Comparison of ENCODE assay signal across 8 mouse cellular contexts in genomic region chr9:20644360-20645081, GRCm38 (mm10). TPM values are rescaled to one million over a fixed set of nuclear protein-coding genes. Genes with fewer than 3 reads are reported as not detected.
DNase-seq lines count a peak whose midpoint lies in the region; ATAC-seq lines count a peak whose summit lies in the region.

TSS of gene Fbxl12 (minus strand) at chr9:20644767.

- peaks cover 45% of the 10 kb centered on the region for H3K4me1 ChIP-seq in hindbrain, embryonic 15.5 days (replicated peaks)
- H3K4me1 ChIP-seq in megakaryocyte, embryonic 14.5 days = peaks cover 35% of the 10 kb centered on the region

- peaks cover 28% of the 10 kb centered on the region; the same call in 1 of the 2 replicates for H3K36me3 ChIP-seq in hindbrain, embryonic 15.5 days
- H3K36me3 ChIP-seq in megakaryocyte, embryonic 14.5 days (replicated peaks; ENCODE audit: low read length) = peaks cover 50% of the 10 kb centered on the region

- WGBS in hindbrain, embryonic 15.5 days = under 1% methylated on average over 43 of the region's 43 CpGs

- peak within 1 kb of the TSS; percentile 95 for H3K4me2 ChIP-seq in hindbrain, embryonic 15.5 days

- peak within 1 kb of the TSS; percentile 90 for H3K9ac ChIP-seq in hindbrain, embryonic 15.5 days

- no peaks in the 10 kb centered on the region for H3K27me3 ChIP-seq in hindbrain, embryonic 15.5 days
- no peaks in the 10 kb centered on the region for H3K27me3 ChIP-seq in megakaryocyte, embryonic 14.5 days (replicated peaks)

- H3K9me3 ChIP-seq in hindbrain, embryonic 15.5 days = no peaks in the 10 kb centered on the region
- no peaks in the 10 kb centered on the region for H3K9me3 ChIP-seq in megakaryocyte, embryonic 14.5 days

- peak; percentile 84 for DNase-seq in ZHBTc4 (ENCODE audit: low read depth, low spot score)
- peak; percentile 79 to 80 for DNase-seq in cerebellum, postnatal 14 days
- peak; percentile 75 for DNase-seq in gastrocnemius, adult 18-20 months (ENCODE audit: low spot score)
- DNase-seq in left cerebral cortex, adult 8-10 months (ENCODE audit: low spot score in 2 of 2) = peak; percentile 69 to 71
- DNase-seq in right cerebral cortex, postnatal 10 days (ENCODE audit: low spot score in 2 of 2) = peak; percentile 84 to 86
- peak; percentile 63 to 75 for DNase-seq in urinary bladder, postnatal 4 days (ENCODE audit: low spot score in 2 of 2)

- no peak for ATAC-seq in hindbrain, embryonic 15.5 days (ENCODE audit: low FRiP score, low read depth)

- peak within 1 kb of the TSS; percentile 95 for H3K27ac ChIP-seq in hindbrain, embryonic 15.5 days (replicated peaks)

- peak within 1 kb of the TSS; percentile 84 for H3K4me3 ChIP-seq in hindbrain, embryonic 15.5 days
- peak within 1 kb of the TSS; percentile 96 for H3K4me3 ChIP-seq in megakaryocyte, embryonic 14.5 days (replicated peaks)

RNA-seq across cellular contexts. Expression of gene Fbxl12, which starts in this region (rescaled TPM):
- 1 to 10 TPM; 3.7 to 4.6 TPM for total RNA-seq in gastrocnemius, adult 18-20 months (2021)
- polyA plus RNA-seq in hindbrain, embryonic 15.5 days (2015; fragmentation: Nextera tagmentation; extraction: Ambion mirVana) = 13.8 TPM in 2 replicates
- total RNA-seq in left cerebral cortex, adult 8-10 months (2022) = 10 to 100 TPM; 20.1 to 29.5 (median 26.9) TPM
- polyA plus RNA-seq in megakaryocyte, embryonic 14.5 days (2012; ENCODE audit: insufficient read depth, low replicate concordance) = 20.8 and 31.8 TPM in 2 replicates
